Mouse (Mus musculus) limb, embryonic 12.5 days (tissue): Measurements from ENCODE around the gene Plekha3. TPM values are rescaled to one million over a fixed set of nuclear protein-coding genes. Genes with fewer than 3 reads are reported as not detected.

Source experiments
- ATAC-seq: fragments of 200-750 bp; cut with Nextera tagmentation; 2 replicates; pipeline ENCODE4 v1.8.0; 2017; ENCODE audit warnings: low read depth, moderate TSS enrichment; ENCODE audit not compliant: insufficient number of reproducible peaks, insufficient read depth, low FRiP score, low TSS enrichment
- H3K27ac ChIP-seq: fragments of 300-500 bp; sonication (generic); 2 replicates; pipeline ENCODE4 v1.5.1; 2016; ENCODE audit warnings: mild to moderate bottlenecking, moderate library complexity
- H3K27me3 ChIP-seq: fragments of 300-500 bp; sonication (generic); 2 replicates; pipeline ENCODE4 v1.6.1; 2016; ENCODE audit warnings: mild to moderate bottlenecking, moderate library complexity
- H3K36me3 ChIP-seq: fragments of 300-500 bp; sonication (generic); 2 replicates; pipeline ENCODE4 v1.6.1; 2016; ENCODE audit warnings: mild to moderate bottlenecking, moderate library complexity
- H3K4me1 ChIP-seq: fragments of 300-500 bp; sonication (generic); replicated peaks from 2 replicates; pipeline ENCODE4 v1.6.1; 2016
- H3K4me2 ChIP-seq: fragments of 300-500 bp; sonication (generic); 2 replicates; pipeline ENCODE4 v1.6.1; 2016; ENCODE audit warnings: mild to moderate bottlenecking, moderate library complexity
- H3K4me3 ChIP-seq: fragments of 300-500 bp; sonication (generic); replicated peaks from 2 replicates; pipeline ENCODE4 v1.5.1; 2016; ENCODE audit warnings: mild to moderate bottlenecking
- H3K9ac ChIP-seq: fragments of 300-500 bp; sonication (generic); replicated peaks from 2 replicates; pipeline ENCODE4 v1.6.1; 2016; ENCODE audit warnings: mild to moderate bottlenecking, moderate library complexity
- H3K9me3 ChIP-seq: fragments of 300-500 bp; sonication (generic); 2 replicates; pipeline ENCODE4 v1.6.1; 2016; ENCODE audit warnings: mild to moderate bottlenecking, moderate library complexity
- WGBS: fragments of 180-500 bp; shearing (Covaris S2); methylation state at CpG from one replicate; pipeline ENCODE4 v1.1.7; 2016; 5-methylcytosine and 5-hydroxymethylcytosine counted together
- polyA plus RNA-seq: library from polyadenylated mRNA; unstranded; fragments of >200 nt; fragmentation: Nextera tagmentation; extraction: Ambion mirVana; gene quantifications from 2 replicates; pipeline ENCODE4 v1.2.1, GENCODE M21; 2016

The Plekha3 gene
- polyA plus RNA-seq, 1 experiment from 2014 or later: 14.3 TPM

GRCm38 (mm10) chr2:76676401-76677226 is 1.5 kb downstream of the Plekha3 start:
- WGBS: 54% methylated on average over 13 of the region's 13 CpGs

DNA sequence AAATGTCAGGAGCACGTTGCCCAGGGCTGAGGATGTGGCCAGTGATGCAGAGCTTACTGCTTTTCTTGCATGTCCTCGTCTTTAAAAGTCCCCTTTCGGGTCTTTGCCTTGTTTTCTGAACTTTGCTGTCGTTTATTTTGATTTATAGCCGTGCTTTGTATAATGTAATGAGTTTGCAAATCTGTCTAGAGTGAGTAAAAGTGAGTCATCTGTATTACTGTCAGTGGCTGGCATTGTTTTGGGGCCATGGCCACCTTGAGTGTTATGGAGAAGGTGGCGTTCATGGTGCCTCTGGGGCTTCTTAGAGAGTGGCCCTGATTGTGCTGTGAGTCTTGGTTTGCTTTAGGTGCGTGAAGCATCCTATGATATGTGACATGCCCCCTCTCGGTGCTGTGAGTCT is 7.2 kb downstream of the Plekha3 start:
- H3K4me2 ChIP-seq: no peak overlapping the region
- ATAC-seq: no peak
- peaks cover 64% of the 10 kb centered on the region for H3K36me3 ChIP-seq
- no peak overlapping the region for H3K4me3 ChIP-seq
- H3K27ac ChIP-seq: no peak overlapping the region
- no peaks in the 10 kb centered on the region for H3K27me3 ChIP-seq
- 90% methylated on average over 8 of the region's 8 CpGs for WGBS
- no peaks in the 10 kb centered on the region for H3K9me3 ChIP-seq
- no peaks in the 10 kb centered on the region for H3K4me1 ChIP-seq
- H3K9ac ChIP-seq: no peak overlapping the region

More at GRCm38 (mm10) chr2:76676401-76677226, 1.5 kb downstream of the Plekha3 start:
- H3K36me3 ChIP-seq: peaks cover 11% of the 10 kb centered on the region; the same call in 1 of the 2 replicates
- H3K4me3 ChIP-seq: peak overlapping the region; percentile 90
- peak overlapping the region; percentile 69 for H3K4me2 ChIP-seq
- H3K9ac ChIP-seq: peak overlapping the region; percentile 46; the same call in 1 of the 2 replicates
- no peak for ATAC-seq
- H3K9me3 ChIP-seq: no peaks in the 10 kb centered on the region
- H3K27ac ChIP-seq: no peak overlapping the region
- H3K27me3 ChIP-seq: no peaks in the 10 kb centered on the region
- H3K4me1 ChIP-seq: peaks cover 16% of the 10 kb centered on the region

GRCm38 (mm10) chr2:76686986-76687385 is 11.9 kb downstream of the Plekha3 start:
- ATAC-seq: peak; percentile 68; the same call in 1 of the 2 replicates
- Histone ChIP-seq H3K27ac (no peak overlapping the region), H3K9ac (no peak overlapping the region), H3K9me3 (no peaks in the 10 kb centered on the region), H3K36me3 (peaks cover 89% of the 10 kb centered on the region), H3K4me1 (no peaks in the 10 kb centered on the region), H3K4me3 (no peak overlapping the region), H3K27me3 (no peaks in the 10 kb centered on the region), H3K4me2 (no peak overlapping the region)
- WGBS: 92% methylated on average over 3 of the region's 3 CpGs

DNA sequence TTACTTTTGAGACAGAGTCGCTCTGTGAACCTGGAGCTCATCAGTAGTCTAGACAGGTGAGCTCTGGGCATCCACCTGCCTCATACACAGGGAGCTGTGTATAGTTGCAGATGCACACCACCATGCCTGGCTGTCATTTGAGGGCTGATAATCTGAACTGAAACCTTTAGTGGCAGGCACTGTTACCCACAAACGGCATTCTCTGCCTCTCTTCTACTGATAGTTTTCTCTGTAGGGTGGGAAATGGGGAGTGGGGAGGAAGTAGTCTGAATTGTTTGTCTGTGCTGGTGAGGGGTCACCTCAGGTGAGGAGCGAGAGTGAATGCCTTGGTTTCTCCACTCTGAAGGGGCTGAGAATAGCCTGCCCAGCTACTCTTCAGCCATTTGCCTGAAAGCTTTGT is 12.5 kb downstream of the Plekha3 start:
- no peak overlapping the region for H3K4me2 ChIP-seq
- H3K4me3 ChIP-seq: no peak overlapping the region
- 77% methylated on average over 3 of the region's 3 CpGs for WGBS
- H3K36me3 ChIP-seq: peaks cover 89% of the 10 kb centered on the region
- no peaks in the 10 kb centered on the region for H3K4me1 ChIP-seq
- no peaks in the 10 kb centered on the region for H3K27me3 ChIP-seq
- no peaks in the 10 kb centered on the region for H3K9me3 ChIP-seq
- no peak overlapping the region for H3K9ac ChIP-seq
- no peak overlapping the region for H3K27ac ChIP-seq
- no peak for ATAC-seq

- no peaks in the 10 kb centered on the region for H3K27me3 ChIP-seq
- H3K9me3 ChIP-seq: no peaks in the 10 kb centered on the region
- H3K4me3 ChIP-seq: no peak overlapping the region
- H3K4me1 ChIP-seq: no peaks in the 10 kb centered on the region
- no peak overlapping the region for H3K4me2 ChIP-seq
- 70% methylated on average over 7 of the region's 7 CpGs for WGBS
- peaks cover 89% of the 10 kb centered on the region for H3K36me3 ChIP-seq
- H3K27ac ChIP-seq: no peak overlapping the region
- no peak for ATAC-seq
- no peak overlapping the region for H3K9ac ChIP-seq
Observed at GRCm38 (mm10) chr2:76688162-76688561, 13.1 kb downstream of the Plekha3 start.

- Histone ChIP-seq H3K4me3 (no peak overlapping the region), H3K36me3 (peaks cover 92% of the 10 kb centered on the region)
- 91% methylated on average over 12 of the region's 12 CpGs for WGBS
Observed at GRCm38 (mm10) chr2:76690436-76691204, 15.5 kb downstream of the Plekha3 start.

DNA sequence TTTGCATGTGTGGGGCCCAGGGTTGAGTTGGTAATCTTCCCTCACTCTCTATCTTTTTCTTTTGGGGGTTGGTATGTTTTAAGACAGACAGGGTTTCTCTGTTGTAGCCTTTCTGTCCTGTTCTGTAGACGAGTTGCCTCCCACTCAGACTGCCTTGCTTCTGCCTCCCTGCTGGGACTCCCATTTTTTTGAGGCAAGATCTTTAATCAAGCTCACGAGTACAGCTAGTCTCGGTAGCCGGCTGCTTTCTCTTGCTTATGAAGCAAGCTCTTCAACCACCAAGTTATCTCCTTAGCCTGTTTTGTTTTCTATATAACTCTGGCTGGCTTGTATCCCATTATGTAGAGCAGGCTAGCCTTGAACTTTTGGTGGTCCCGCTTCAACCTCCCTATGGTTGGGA is 18.7 kb downstream of the Plekha3 start:
- H3K4me1 ChIP-seq: no peaks in the 10 kb centered on the region
- H3K4me3 ChIP-seq: no peak overlapping the region
- H3K36me3 ChIP-seq: peaks cover 83% of the 10 kb centered on the region
- H3K9ac ChIP-seq: no peak overlapping the region
- H3K9me3 ChIP-seq: no peaks in the 10 kb centered on the region
- no peaks in the 10 kb centered on the region for H3K27me3 ChIP-seq
- ATAC-seq: no peak
- H3K4me2 ChIP-seq: no peak overlapping the region
- H3K27ac ChIP-seq: no peak overlapping the region
- 85% methylated on average over 5 of the region's 5 CpGs for WGBS

More at GRCm38 (mm10) chr2:76690436-76691204, 15.5 kb downstream of the Plekha3 start:
- H3K27ac ChIP-seq: no peak overlapping the region
- no peaks in the 10 kb centered on the region for H3K27me3 ChIP-seq
- no peaks in the 10 kb centered on the region for H3K9me3 ChIP-seq
- no peak for ATAC-seq
- H3K4me1 ChIP-seq: no peaks in the 10 kb centered on the region
- H3K9ac ChIP-seq: no peak overlapping the region
- H3K4me2 ChIP-seq: no peak overlapping the region

DNA sequence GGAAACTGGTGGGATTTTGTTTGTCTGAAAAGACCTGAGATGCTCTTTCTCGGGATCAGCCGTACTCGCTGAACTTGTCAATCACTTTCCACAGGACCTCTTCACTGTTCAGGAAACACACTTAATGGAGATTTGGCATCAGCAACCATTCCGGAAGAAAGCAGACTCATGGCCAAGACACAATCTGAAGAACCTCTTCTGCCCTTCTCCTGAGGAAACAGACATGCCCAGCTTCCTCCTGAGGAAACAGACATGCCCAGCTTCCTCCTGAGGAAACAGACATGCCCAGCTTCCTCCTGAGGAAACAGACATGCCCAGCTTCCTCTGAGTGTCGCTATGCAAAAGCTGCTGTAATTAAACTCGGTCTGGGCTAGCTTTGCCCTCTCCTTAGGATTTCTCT is 20.2 kb downstream of the Plekha3 start:
- ATAC-seq: no peak

DNA sequence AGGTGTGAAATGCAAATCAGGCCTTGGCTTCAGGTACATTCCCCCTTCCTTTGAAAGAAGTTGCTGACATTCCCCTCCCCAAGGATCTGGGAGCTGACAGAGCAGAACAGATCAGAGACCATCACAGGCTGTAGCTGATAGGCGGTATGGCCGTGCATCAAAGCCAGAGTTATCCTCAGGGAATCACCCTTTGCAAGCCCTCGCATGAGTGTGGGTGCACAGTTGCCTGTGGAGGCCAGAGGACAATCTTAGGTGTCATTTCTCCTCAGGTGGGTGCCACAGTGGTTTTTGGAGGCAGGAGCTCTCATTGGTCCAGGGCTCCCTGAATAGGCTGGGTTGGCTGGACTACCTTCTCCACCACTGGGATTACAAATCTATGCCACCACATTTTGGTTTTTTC is 27.1 kb downstream of the Plekha3 start:
- Histone ChIP-seq H3K27me3 (no peaks in the 10 kb centered on the region), H3K9ac (no peak overlapping the region), H3K27ac (no peak overlapping the region), H3K36me3 (peaks cover 17% of the 10 kb centered on the region), H3K4me1 (no peaks in the 10 kb centered on the region), H3K4me2 (no peak overlapping the region), H3K9me3 (no peaks in the 10 kb centered on the region), H3K4me3 (no peak overlapping the region)
- WGBS: 72% methylated on average over 3 of the region's 3 CpGs
- no peak for ATAC-seq

More for the DNA sequence above, 20.2 kb downstream of the Plekha3 start:
- no peak overlapping the region for H3K4me3 ChIP-seq
- H3K27me3 ChIP-seq: no peaks in the 10 kb centered on the region
- peaks cover 74% of the 10 kb centered on the region for H3K36me3 ChIP-seq
- H3K4me2 ChIP-seq: no peak overlapping the region
- H3K9ac ChIP-seq: no peak overlapping the region
- no peaks in the 10 kb centered on the region for H3K9me3 ChIP-seq
- H3K4me1 ChIP-seq: no peaks in the 10 kb centered on the region
- WGBS: 88% methylated on average over 6 of the region's 6 CpGs
- no peak overlapping the region for H3K27ac ChIP-seq

DNA sequence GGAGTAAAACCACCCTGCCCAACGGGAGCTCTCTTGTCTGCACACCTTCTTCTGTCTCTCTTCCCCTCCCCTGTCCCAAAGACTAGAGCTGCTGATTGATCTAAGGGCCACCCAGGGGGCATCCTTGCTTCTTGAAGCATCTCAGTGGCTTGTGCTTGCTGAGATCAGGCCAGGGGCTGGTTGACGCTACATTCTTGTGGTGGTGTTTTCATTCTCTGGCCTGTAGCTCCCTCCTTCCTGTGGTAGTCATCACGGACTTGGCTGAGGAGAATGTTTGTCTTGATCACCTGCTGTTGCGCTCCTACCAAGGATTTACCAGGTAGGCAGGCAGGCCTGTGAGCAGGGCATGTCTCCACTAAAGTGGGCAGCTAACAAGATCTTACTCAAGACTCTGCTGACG is 27.7 kb downstream of the Plekha3 start:
- no peak for ATAC-seq

DNA sequence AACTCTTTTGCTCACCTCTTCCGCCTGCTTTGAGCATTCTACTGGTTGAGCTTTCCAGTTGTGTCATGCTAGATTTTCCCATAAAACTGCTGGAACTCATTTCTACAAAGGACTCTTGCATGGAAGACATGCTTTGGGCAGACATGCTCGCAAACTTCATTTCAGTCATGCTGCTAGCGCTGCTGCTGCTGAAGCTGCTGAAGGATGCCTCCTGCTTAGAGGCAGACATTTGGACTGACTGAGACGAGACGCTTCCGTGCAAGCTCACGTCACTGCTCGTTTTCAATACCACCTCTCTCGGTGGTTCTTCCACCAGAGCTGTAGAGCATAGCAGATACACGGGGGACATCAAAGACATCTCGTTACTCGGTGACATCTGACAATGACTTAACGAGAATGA is 30.6 kb downstream of the Plekha3 start:
- peaks cover 12% of the 10 kb centered on the region for H3K9me3 ChIP-seq
- no peak overlapping the region for H3K4me3 ChIP-seq
- H3K4me1 ChIP-seq: no peaks in the 10 kb centered on the region
- H3K27ac ChIP-seq: no peak overlapping the region
- no peak overlapping the region for H3K4me2 ChIP-seq
- no peak for ATAC-seq
- peaks cover 19% of the 10 kb centered on the region for H3K36me3 ChIP-seq
- no peak overlapping the region for H3K9ac ChIP-seq
- no peaks in the 10 kb centered on the region for H3K27me3 ChIP-seq
- WGBS: 83% methylated on average over 13 of the region's 13 CpGs

More for the DNA sequence above, 27.7 kb downstream of the Plekha3 start:
- H3K9ac ChIP-seq: no peak overlapping the region
- H3K9me3 ChIP-seq: no peaks in the 10 kb centered on the region
- H3K36me3 ChIP-seq: peaks cover 11% of the 10 kb centered on the region
- H3K4me2 ChIP-seq: no peak overlapping the region
- WGBS: 79% methylated on average over 5 of the region's 5 CpGs
- H3K27ac ChIP-seq: no peak overlapping the region
- no peaks in the 10 kb centered on the region for H3K27me3 ChIP-seq
- no peaks in the 10 kb centered on the region for H3K4me1 ChIP-seq
- no peak overlapping the region for H3K4me3 ChIP-seq
